Mouse (Mus musculus) forebrain, embryonic 16.5 days (tissue): ENCODE measurements around the gene Ndufa12. TPM values are rescaled to one million over a fixed set of nuclear protein-coding genes. Genes with fewer than 3 reads are reported as not detected.

ENCODE experiments used
- ATAC-seq: fragments of 200-750 bp; cut with Nextera tagmentation; 2 replicates; pipeline ENCODE4 v1.8.0; 2017; ENCODE audit warnings: mild to moderate bottlenecking, moderate library complexity
- H3K27ac ChIP-seq: fragments of 300-500 bp; sonication (generic); 2 replicates; pipeline ENCODE4 v1.5.1; 2014; ENCODE audit warnings: low read length, control low read depth
- H3K27me3 ChIP-seq: fragments of 300-500 bp; sonication (generic); replicated peaks from 2 replicates; pipeline ENCODE4 v1.6.1; 2014; ENCODE audit warnings: low read length; ENCODE audit not compliant: control insufficient read depth, insufficient read depth
- H3K36me3 ChIP-seq: fragments of 300-500 bp; sonication (generic); 2 replicates; pipeline ENCODE4 v1.6.1; 2014; ENCODE audit not compliant: control insufficient read depth, insufficient read depth
- H3K4me1 ChIP-seq: fragments of 300-500 bp; sonication (generic); replicated peaks from 2 replicates; pipeline ENCODE4 v1.6.1; 2014; ENCODE audit warnings: low read length; ENCODE audit not compliant: control insufficient read depth, insufficient read depth
- H3K4me2 ChIP-seq: fragments of 300-500 bp; sonication (generic); 2 replicates; pipeline ENCODE4 v1.6.1; 2014; ENCODE audit warnings: mild to moderate bottlenecking, low read length, control low read depth
- H3K4me3 ChIP-seq: fragments of 300-500 bp; sonication (generic); replicated peaks from 2 replicates; pipeline ENCODE4 v1.5.1; 2014; ENCODE audit warnings: mild to moderate bottlenecking, low read length, control low read depth
- H3K9ac ChIP-seq: fragments of 300-500 bp; sonication (generic); replicated peaks from 2 replicates; pipeline ENCODE4 v1.6.1; 2014; ENCODE audit warnings: low read depth, low read length, control low read depth
- H3K9me3 ChIP-seq: fragments of 300-500 bp; sonication (generic); 2 replicates; pipeline ENCODE4 v1.6.1; 2016; ENCODE audit warnings: low read length; ENCODE audit not compliant: control insufficient read depth
- WGBS: fragments of 180-500 bp; shearing (Covaris S2); extraction: QIAGEN DNeasy Blood & Tissue Kit; methylation state at CpG from one replicate; pipeline ENCODE4 v1.1.7; 2014; 5-methylcytosine and 5-hydroxymethylcytosine counted together
- polyA plus RNA-seq: library from polyadenylated mRNA; unstranded; fragments of >200 nt; fragmentation: Nextera tagmentation; extraction: Ambion mirVana; gene quantifications from 2 replicates; pipeline ENCODE4 v1.2.1, GENCODE M21; 2015

Gene Ndufa12
- polyA plus RNA-seq, 1 experiment from 2014 or later, result 273 TPM

DNA sequence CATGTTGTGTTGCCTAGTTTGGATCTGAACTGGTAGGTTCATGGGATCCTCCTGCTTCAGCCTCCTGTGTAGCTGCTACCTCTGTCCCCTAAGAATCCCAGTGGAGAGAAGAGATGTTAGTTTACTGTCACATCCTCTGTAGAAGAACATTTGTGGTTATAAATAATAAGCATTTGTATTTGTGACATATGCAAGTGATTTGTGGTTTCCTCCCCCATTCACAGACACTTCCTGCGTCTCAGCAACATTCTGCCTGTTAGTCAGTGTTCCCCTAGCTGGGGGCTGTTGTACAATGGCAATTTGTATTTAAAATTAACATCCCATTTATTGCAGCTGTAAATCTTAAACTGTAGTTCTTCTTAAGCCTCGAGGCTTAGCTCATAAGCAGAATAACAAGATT lies 13.2 kb downstream of the Ndufa12 start:
- Histone ChIP-seq H3K9me3 (no peaks in the 10 kb centered on the region), H3K4me3 (no peak overlapping the region), H3K4me2 (no peak overlapping the region), H3K27ac (no peak overlapping the region), H3K36me3 (peaks cover 2% of the 10 kb centered on the region; the same call in 1 of the 2 replicates), H3K27me3 (no peaks in the 10 kb centered on the region), H3K4me1 (peaks cover 3% of the 10 kb centered on the region; the same call in 1 of the 2 replicates), H3K9ac (no peak overlapping the region)
- 75% methylated on average over 2 of the region's 2 CpGs for WGBS
- ATAC-seq, result no peak

- H3K36me3 ChIP-seq, result peaks cover 8% of the 10 kb centered on the region
- ATAC-seq, result no peak
- 0 out of 2 replicates have a peak, but pooled peaks cover 3% of the 10 kb centered on the region for H3K4me1 ChIP-seq
- 86% methylated on average over 6 of the region's 6 CpGs for WGBS
- no peaks in the 10 kb centered on the region for H3K27me3 ChIP-seq
- no peak overlapping the region for H3K9ac ChIP-seq
- H3K9me3 ChIP-seq, result no peaks in the 10 kb centered on the region
- no peak overlapping the region for H3K4me2 ChIP-seq
- H3K4me3 ChIP-seq, result no peak overlapping the region
- no peak overlapping the region for H3K27ac ChIP-seq
Observed at GRCm38 (mm10) chr10:94225026-94225750, 26.7 kb downstream of the Ndufa12 start.

- Histone ChIP-seq H3K27ac (no peak overlapping the region), H3K9me3 (no peaks in the 10 kb centered on the region), H3K27me3 (no peaks in the 10 kb centered on the region), H3K4me3 (no peak overlapping the region), H3K4me1 (peaks cover 10% of the 10 kb centered on the region; the same call in 1 of the 2 replicates), H3K36me3 (no peaks in the 10 kb centered on the region), H3K9ac (no peak overlapping the region), H3K4me2 (peak overlapping the region; percentile 22)
- 15% methylated on average over 19 of the region's 19 CpGs for WGBS
- ATAC-seq, result peak; percentile 85
Observed at GRCm38 (mm10) chr10:94230172-94230981, 31.9 kb downstream of the Ndufa12 start.

DNA sequence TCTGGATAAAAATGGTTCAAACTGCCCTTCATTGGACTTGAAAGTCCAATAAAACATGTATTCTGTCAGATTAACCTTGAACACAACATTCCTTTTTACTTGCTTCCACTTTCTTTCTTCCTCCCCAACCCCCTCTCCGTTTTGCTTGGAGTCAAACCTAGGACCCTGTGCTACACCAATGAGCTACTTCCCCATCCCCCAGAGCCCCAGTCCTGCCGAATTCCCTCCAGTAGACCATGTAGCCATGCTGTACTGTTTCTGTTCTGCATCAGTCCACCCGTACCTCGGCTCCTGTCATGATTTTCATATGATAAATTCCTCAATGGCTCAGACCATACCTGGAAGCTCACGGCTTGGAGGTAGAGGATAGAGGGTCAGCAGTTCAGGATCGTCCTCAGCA lies 32.5 kb downstream of the Ndufa12 start:
- 76% methylated on average over 6 of the region's 6 CpGs for WGBS
- Histone ChIP-seq H3K9ac (no peak overlapping the region), H3K4me2 (no peak overlapping the region), H3K4me3 (no peak overlapping the region), H3K4me1 (peaks cover 10% of the 10 kb centered on the region; the same call in 1 of the 2 replicates), H3K27ac (no peak overlapping the region), H3K36me3 (no peaks in the 10 kb centered on the region), H3K9me3 (no peaks in the 10 kb centered on the region), H3K27me3 (no peaks in the 10 kb centered on the region)
- ATAC-seq, result no peak; the same call in 1 of the 2 replicates

- WGBS, result 80% methylated on average over 4 of the region's 4 CpGs
Observed at GRCm38 (mm10) chr10:94235200-94235599, 36.7 kb downstream of the Ndufa12 start.

DNA sequence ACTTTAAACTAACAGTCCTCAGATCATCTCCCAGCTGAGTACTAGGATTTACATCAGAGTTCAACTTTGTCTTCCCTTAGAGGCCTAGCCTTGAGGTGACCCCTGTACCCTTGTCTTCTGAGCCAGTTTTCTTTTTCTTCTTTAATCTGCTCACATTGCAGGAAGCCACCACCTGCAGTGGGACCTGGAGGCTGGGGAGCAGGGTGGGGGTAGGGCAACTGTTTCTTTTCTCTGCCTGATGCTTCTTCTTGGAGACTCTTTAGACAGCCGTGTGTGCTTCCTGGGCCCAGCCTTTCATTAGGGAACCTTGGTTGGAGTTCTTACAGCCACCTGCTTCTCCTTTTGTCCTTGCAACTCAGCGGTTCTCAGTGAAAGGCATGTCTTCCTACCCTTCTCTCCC lies 42.8 kb downstream of the Ndufa12 start:
- Histone ChIP-seq H3K4me3 (no peak overlapping the region), H3K9ac (no peak overlapping the region), H3K27ac (no peak overlapping the region), H3K36me3 (no peaks in the 10 kb centered on the region), H3K4me2 (no peak overlapping the region), H3K27me3 (no peaks in the 10 kb centered on the region), H3K9me3 (no peaks in the 10 kb centered on the region), H3K4me1 (no peaks in the 10 kb centered on the region)
- no peak for ATAC-seq
- 33% methylated on average over 2 of the region's 2 CpGs for WGBS

More at GRCm38 (mm10) chr10:94235200-94235599, 36.7 kb downstream of the Ndufa12 start:
- Histone ChIP-seq H3K4me1 (peaks cover 7% of the 10 kb centered on the region; the same call in 1 of the 2 replicates), H3K27ac (no peak overlapping the region), H3K9ac (no peak overlapping the region), H3K4me2 (no peak overlapping the region), H3K27me3 (no peaks in the 10 kb centered on the region), H3K9me3 (no peaks in the 10 kb centered on the region), H3K4me3 (no peak overlapping the region), H3K36me3 (no peaks in the 10 kb centered on the region)
- ATAC-seq, result no peak

DNA sequence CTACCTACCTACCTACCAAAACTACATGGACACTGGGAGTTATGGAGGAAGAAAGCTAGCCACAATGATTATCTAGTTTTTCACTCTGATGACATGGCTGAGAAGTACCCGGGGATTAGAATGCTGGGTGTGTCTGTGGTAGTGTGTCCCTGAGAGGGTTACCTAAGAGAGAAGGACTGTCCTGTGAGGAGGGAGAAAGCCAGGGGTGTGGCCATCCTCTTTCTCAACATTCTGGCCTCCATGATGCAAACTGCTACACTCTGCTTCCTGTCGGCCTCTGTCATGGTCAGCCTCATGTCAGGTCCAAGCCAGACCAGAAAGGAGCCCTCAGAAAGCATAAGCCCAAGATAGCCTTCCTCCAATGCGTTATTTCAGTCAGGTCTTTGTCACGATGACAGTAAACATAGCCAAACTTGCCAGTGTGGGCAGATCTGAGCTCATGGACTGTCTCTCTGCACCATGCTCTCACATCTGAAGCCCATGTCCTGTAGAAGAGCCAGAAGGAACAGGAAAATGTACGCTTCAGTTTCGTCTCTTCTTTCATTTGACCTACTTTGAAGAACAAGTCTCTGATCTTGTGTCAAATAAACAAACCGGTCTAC lies 49.3 kb downstream of the Ndufa12 start:
- no peak overlapping the region for H3K27ac ChIP-seq
- H3K36me3 ChIP-seq, result no peaks in the 10 kb centered on the region
- WGBS, result 92% methylated on average over 7 of the region's 7 CpGs
- H3K9me3 ChIP-seq, result no peaks in the 10 kb centered on the region
- no peak for ATAC-seq
- no peak overlapping the region for H3K4me3 ChIP-seq
- no peaks in the 10 kb centered on the region for H3K27me3 ChIP-seq
- H3K4me2 ChIP-seq, result no peak overlapping the region
- 0 out of 2 replicates have a peak, but pooled peaks cover 8% of the 10 kb centered on the region for H3K4me1 ChIP-seq
- H3K9ac ChIP-seq, result no peak overlapping the region

DNA sequence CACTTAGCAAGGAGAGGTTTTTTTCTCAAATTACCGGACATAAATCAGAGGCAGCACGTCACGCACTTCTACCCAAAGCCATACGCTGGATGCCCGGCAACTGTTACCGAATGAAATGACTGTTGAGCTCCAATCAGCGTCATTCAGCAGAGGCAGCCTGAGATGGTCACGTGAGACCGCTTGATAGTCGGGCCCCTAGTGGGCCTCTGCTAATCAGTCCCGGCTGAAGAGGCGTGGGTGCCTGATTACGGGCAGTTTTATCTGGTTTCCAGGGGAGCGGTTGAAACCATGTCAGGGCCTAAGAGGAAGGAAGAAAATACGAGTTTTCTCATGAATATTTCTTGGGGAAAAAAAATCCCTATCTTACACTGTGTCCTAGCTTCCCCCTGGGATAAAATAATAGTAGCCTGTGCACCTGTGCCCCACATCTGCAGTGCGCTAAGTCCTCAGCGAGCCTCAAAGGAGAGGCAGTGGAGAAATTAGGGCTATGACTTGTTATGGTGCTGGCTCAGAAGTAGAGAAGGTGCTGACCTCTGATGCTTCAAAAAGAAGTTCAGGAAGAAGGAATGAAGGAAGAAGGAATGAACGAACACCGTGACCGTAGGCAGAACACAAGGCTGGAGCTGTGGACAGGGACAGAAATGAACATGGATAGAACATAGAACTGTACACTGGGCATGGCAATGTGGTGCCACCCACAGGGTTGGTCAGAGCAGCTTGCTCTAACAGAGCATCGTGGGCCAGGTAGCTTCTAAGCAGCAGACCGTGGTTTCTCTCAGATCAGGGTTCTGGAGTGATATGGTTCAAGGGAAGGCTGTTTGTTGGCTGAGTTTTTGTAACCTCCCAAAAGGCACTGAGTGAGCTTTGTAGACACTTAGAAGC lies 51.3 kb downstream of the Ndufa12 start:
- Histone ChIP-seq H3K27ac (no peak overlapping the region), H3K27me3 (no peaks in the 10 kb centered on the region), H3K9me3 (no peaks in the 10 kb centered on the region), H3K4me3 (no peak overlapping the region), H3K4me2 (peak overlapping the region; percentile 16), H3K4me1 (0 out of 2 replicates have a peak, but pooled peaks cover 8% of the 10 kb centered on the region), H3K9ac (no peak overlapping the region), H3K36me3 (no peaks in the 10 kb centered on the region)
- 45% methylated on average over 22 of the region's 22 CpGs for WGBS
- ATAC-seq, result peak; percentile 89
